21 mouse cellular contexts compared by ENCODE assay signal in genomic region chr5:53140158-53140927, GRCm38 (mm10).
DNase-seq lines count a peak whose midpoint lies in the region; ATAC-seq and TF ChIP-seq lines count a peak whose summit lies in the region.
"Had no signal": no experiment of that assay in that cellular context is flagged by ENCODE, and none has a peak within 500 bp of the region (broad histone marks: within the 10 kb centered on the region; RNA-seq: fewer than 3 reads in every experiment).

No protein-coding gene starts in this region.

- H3K4me1 ChIP-seq in forebrain, embryonic 13.5 days, result peaks cover 30% of the 10 kb centered on the region
- H3K4me1 ChIP-seq in forebrain, postnatal 0 days (ENCODE audit: insufficient read depth), result no peaks in the 10 kb centered on the region
- H3K4me1 ChIP-seq: kidney, embryonic 15.5 days; limb, embryonic 13.5 days; liver, embryonic 12.5 days had no signal

- peak; percentile 23 for DNase-seq in cerebellum, adult 11-12 months
- DNase-seq in cerebellum, postnatal 14 days, result no peak
- DNase-seq in forebrain, postnatal 0 days, result no peak
- DNase-seq in MEL-GATA-1-ER (ENCODE audit: extremely low read depth, low read depth), result peak; percentile 65
- DNase-seq in kidney, postnatal 36 days, result no peak
- no peak for DNase-seq in kidney, postnatal 14 days
- DNase-seq: adrenal gland, postnatal 36 days; gastrocnemius, postnatal 14 days; heart, adult 18-20 months; kidney, adult 11 months; lung, adult 18-20 months; lung, postnatal 10 days; right cerebral cortex, postnatal 4 days; thymus, adult 18-20 months; thymus, postnatal 36 days had no signal

- H3K27me3 ChIP-seq in forebrain, embryonic 13.5 days, result no peaks in the 10 kb centered on the region
- H3K27me3 ChIP-seq in forebrain, postnatal 0 days (ENCODE audit: insufficient read depth, low read length), result no peaks in the 10 kb centered on the region
- H3K27me3 ChIP-seq: hindbrain, embryonic 13.5 days; kidney, embryonic 15.5 days; limb, embryonic 13.5 days; liver, embryonic 12.5 days had no signal

- no peak overlapping the region for H3K4me3 ChIP-seq in forebrain, embryonic 13.5 days
- no peak overlapping the region for H3K4me3 ChIP-seq in forebrain, postnatal 0 days (ENCODE audit: low read depth, low read length)
- H3K4me3 ChIP-seq: hindbrain, embryonic 13.5 days; kidney, embryonic 15.5 days; limb, embryonic 13.5 days; liver, embryonic 12.5 days had no signal

- 93% methylated on average over 8 of the region's 8 CpGs for WGBS in forebrain, embryonic 13.5 days
- WGBS in forebrain, postnatal 0 days, result 93% methylated on average over 8 of the region's 8 CpGs

- 0 out of 2 replicates have a peak overlapping the region, but pooled peaks have one; percentile 39 for H3K4me2 ChIP-seq in forebrain, embryonic 13.5 days
- H3K4me2 ChIP-seq in forebrain, postnatal 0 days (ENCODE audit: low read depth), result no peak overlapping the region
- H3K4me2 ChIP-seq: hindbrain, embryonic 13.5 days; kidney, embryonic 15.5 days; limb, embryonic 13.5 days; liver, embryonic 12.5 days; midbrain, embryonic 11.5 days had no signal

- no peak for TF ChIP-seq CTCF in forebrain, postnatal 0 days (IDR thresholded peaks at IDR 0.05; ENCODE audit: low read depth)

- no peak overlapping the region for H3K9ac ChIP-seq in forebrain, embryonic 13.5 days
- H3K9ac ChIP-seq in forebrain, postnatal 0 days, result no peak overlapping the region
- H3K9ac ChIP-seq: hindbrain, embryonic 13.5 days; kidney, embryonic 15.5 days; limb, embryonic 13.5 days; liver, embryonic 12.5 days had no signal

- peaks cover 21% of the 10 kb centered on the region for H3K36me3 ChIP-seq in forebrain, embryonic 13.5 days (ENCODE audit: poor library complexity, severe bottlenecking)
- no peaks in the 10 kb centered on the region; the same call in 1 of the 2 replicates for H3K36me3 ChIP-seq in forebrain, postnatal 0 days (ENCODE audit: insufficient read depth)
- H3K36me3 ChIP-seq: limb, embryonic 13.5 days; liver, embryonic 12.5 days had no signal

- no peaks in the 10 kb centered on the region; the same call in 1 of the 2 replicates for H3K9me3 ChIP-seq in forebrain, embryonic 13.5 days (replicated peaks)
- H3K9me3 ChIP-seq in forebrain, postnatal 0 days (ENCODE audit: low read length), result no peaks in the 10 kb centered on the region
- H3K9me3 ChIP-seq: hindbrain, embryonic 13.5 days; kidney, embryonic 15.5 days had no signal

- no peak overlapping the region for H3K27ac ChIP-seq in forebrain, embryonic 13.5 days
- H3K27ac ChIP-seq in forebrain, postnatal 0 days (ENCODE audit: low read depth, low read length), result no peak overlapping the region
- H3K27ac ChIP-seq: kidney, embryonic 15.5 days; limb, embryonic 13.5 days; liver, embryonic 12.5 days had no signal

- no peak for ATAC-seq in forebrain, embryonic 13.5 days
- ATAC-seq in forebrain, postnatal 0 days, result no peak
- ATAC-seq: liver, embryonic 12.5 days had no signal

Comparison
In these comparisons a context has a peak if more than half of its experiments do, and no peak if none do; other contexts are left out.
1. DNase-seq: peak in cerebellum, adult 11-12 months (single experiment) and MEL-GATA-1-ER (single experiment); none in cerebellum, postnatal 14 days (0 of 2), forebrain, postnatal 0 days (single experiment), kidney, postnatal 36 days (0 of 2) and kidney, postnatal 14 days (single experiment).